Mouse (Mus musculus): ENCODE data around the gene Lyrm1. TPM values are rescaled to one million over a fixed set of nuclear protein-coding genes. Genes with fewer than 3 reads are reported as not detected.

The Lyrm1 gene
- total RNA-seq (2023): 7.2 TPM

DNA sequence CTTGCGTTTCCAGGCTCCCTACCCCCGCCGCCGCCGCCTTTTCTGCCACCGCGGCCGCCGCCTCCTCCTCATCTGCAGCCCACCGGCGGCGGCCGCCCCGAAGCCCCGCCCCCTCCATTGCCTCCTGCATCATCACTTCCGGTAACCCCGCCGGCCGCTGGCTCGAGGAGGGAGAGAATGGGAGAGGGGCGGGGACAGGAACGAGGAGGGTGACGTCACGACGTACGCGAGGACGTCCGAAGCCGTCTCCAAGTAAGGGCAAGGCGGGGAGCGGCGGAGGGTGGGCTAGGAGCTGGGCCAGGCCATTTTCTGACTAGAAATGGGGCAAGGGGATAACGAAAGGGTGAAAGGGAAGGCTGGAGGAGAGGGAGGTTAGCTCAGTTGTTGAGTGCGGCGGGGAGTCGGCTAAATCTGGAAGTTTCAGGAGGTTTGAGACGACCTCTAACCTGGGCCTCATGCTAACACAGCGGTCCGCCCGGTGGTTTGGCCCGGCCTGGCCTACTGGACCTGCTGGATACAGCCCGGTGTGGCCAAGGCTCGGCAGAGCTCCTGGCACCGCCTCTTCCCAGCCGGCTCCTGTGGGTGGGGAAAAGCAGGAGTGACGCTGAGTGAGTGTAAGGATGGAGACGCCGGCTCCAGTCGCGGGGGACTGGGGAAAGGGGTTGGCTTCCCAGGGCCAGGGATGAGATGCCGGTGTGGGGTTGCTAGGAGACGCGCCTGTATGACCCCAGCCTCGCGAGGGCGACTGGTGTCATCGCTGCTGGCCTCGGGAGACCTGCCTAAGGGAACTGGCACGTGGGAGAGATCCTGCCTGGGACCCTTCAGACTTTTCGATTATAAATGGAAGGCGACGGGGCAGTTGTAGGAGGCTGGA is at the start of gene Lyrm1, which contains the start of gene Dcun1d3:
TSS of gene Lyrm1 (plus strand) at position 223 of the 874 bp plus-strand sequence.
TSS of gene Dcun1d3 (minus strand) at position 660 of the 874 bp plus-strand sequence.

Other genes starting within 250 kb of the Lyrm1 start
- gene Acsm4, start 205.8 kb upstream of the Lyrm1 start, total RNA-seq (2023): not detected
- 84.7 TPM for gene Thumpd1, start 175.1 kb upstream of the Lyrm1 start, total RNA-seq (2023)
- not detected for gene Acsm3, start 134.9 kb upstream of the Lyrm1 start, total RNA-seq (2023)
- 54.3 TPM for gene Rexo5, start 101.9 kb upstream of the Lyrm1 start, total RNA-seq (2023)
- 8.1 TPM for gene Eri2, start 101.8 kb upstream of the Lyrm1 start, total RNA-seq (2023)
- 22.2 TPM for gene Dcun1d3, start 437 bp downstream of the Lyrm1 start, total RNA-seq (2023)
- not detected for gene Dnah3, start 199.4 kb downstream of the Lyrm1 start, total RNA-seq (2023)
- not detected for gene Tmem159, start 206.5 kb downstream of the Lyrm1 start, total RNA-seq (2023)
- not detected for gene Zp2, start 249.4 kb downstream of the Lyrm1 start, total RNA-seq (2023)